Mouse (Mus musculus) midbrain, embryonic 12.5 days (tissue): ENCODE data around the gene Med22. TPM values are rescaled to one million over a fixed set of nuclear protein-coding genes. Genes with fewer than 3 reads are reported as not detected.

Experiments used
- ATAC-seq: fragments of 200-750 bp; cut with Nextera tagmentation; 2 replicates; pipeline ENCODE4 v1.8.0; 2017; ENCODE audit warnings: low read depth, moderate TSS enrichment, moderate library complexity; ENCODE audit not compliant: low FRiP score
- H3K27ac ChIP-seq: fragments of 300-500 bp; sonication (generic); replicated peaks from 2 replicates; pipeline ENCODE4 v1.5.1; 2016; ENCODE audit warnings: mild to moderate bottlenecking
- H3K27me3 ChIP-seq: fragments of 300-500 bp; sonication (generic); 2 replicates; pipeline ENCODE4 v1.6.1; 2016; ENCODE audit warnings: mild to moderate bottlenecking
- H3K36me3 ChIP-seq: fragments of 300-500 bp; sonication (generic); 2 replicates; pipeline ENCODE4 v1.6.1; 2016
- H3K4me1 ChIP-seq: fragments of 300-500 bp; sonication (generic); 2 replicates; pipeline ENCODE4 v1.6.1; 2016
- H3K4me2 ChIP-seq: fragments of 300-500 bp; sonication (generic); replicated peaks from 2 replicates; pipeline ENCODE4 v1.6.1; 2016; ENCODE audit warnings: mild to moderate bottlenecking, moderate library complexity
- H3K4me3 ChIP-seq: fragments of 300-500 bp; sonication (generic); 2 replicates; pipeline ENCODE4 v1.5.1; 2016; ENCODE audit warnings: mild to moderate bottlenecking
- H3K9ac ChIP-seq: fragments of 300-500 bp; sonication (generic); replicated peaks from 2 replicates; pipeline ENCODE4 v1.6.1; 2016; ENCODE audit warnings: mild to moderate bottlenecking, moderate library complexity
- H3K9me3 ChIP-seq: fragments of 300-500 bp; sonication (generic); 2 replicates; pipeline ENCODE4 v1.6.1; 2016; ENCODE audit warnings: mild to moderate bottlenecking
- WGBS: fragments of 180-500 bp; shearing (Covaris S2); methylation state at CpG from one replicate; pipeline ENCODE4 v1.1.7; 2016; 5-methylcytosine and 5-hydroxymethylcytosine counted together
- polyA plus RNA-seq: library from polyadenylated mRNA; unstranded; fragments of >200 nt; fragmentation: Nextera tagmentation; extraction: Ambion mirVana; gene quantifications from 2 replicates; pipeline ENCODE4 v1.2.1, GENCODE M21; 2016

Med22 gene
- polyA plus RNA-seq, 1 experiment from 2014 or later: 129 TPM

- H3K27ac ChIP-seq: no peak overlapping the region
- H3K4me2 ChIP-seq: peak overlapping the region; percentile 90; the same call in 1 of the 2 replicates
- H3K4me3 ChIP-seq: no peak overlapping the region
- peaks cover 48% of the 10 kb centered on the region for H3K36me3 ChIP-seq
- no peak overlapping the region for H3K9ac ChIP-seq
- no peak for ATAC-seq
- H3K27me3 ChIP-seq: no peaks in the 10 kb centered on the region
- no peaks in the 10 kb centered on the region for H3K9me3 ChIP-seq
- WGBS: 68% methylated on average over 8 of the region's 8 CpGs
- peaks cover 50% of the 10 kb centered on the region for H3K4me1 ChIP-seq
Measured at GRCm38 (mm10) chr2:26914148-26914941, 3.9 kb upstream of the Med22 start.

- H3K4me2 ChIP-seq: no peak overlapping the region
- no peak overlapping the region for H3K27ac ChIP-seq
- 90% methylated on average over 17 of the region's 17 CpGs for WGBS
- no peak for ATAC-seq
- no peaks in the 10 kb centered on the region for H3K27me3 ChIP-seq
- H3K4me3 ChIP-seq: no peak overlapping the region
- H3K36me3 ChIP-seq: peaks cover 40% of the 10 kb centered on the region
- H3K9me3 ChIP-seq: no peaks in the 10 kb centered on the region
- H3K4me1 ChIP-seq: peaks cover 57% of the 10 kb centered on the region
- no peak overlapping the region for H3K9ac ChIP-seq
Measured at GRCm38 (mm10) chr2:26913416-26914147, 3.1 kb upstream of the Med22 start.

- Histone ChIP-seq H3K4me3 (peak overlapping the region; percentile 89), H3K27me3 (no peaks in the 10 kb centered on the region), H3K9me3 (no peaks in the 10 kb centered on the region), H3K27ac (no peak overlapping the region), H3K4me1 (peaks cover 64% of the 10 kb centered on the region), H3K4me2 (peak overlapping the region; percentile 100), H3K36me3 (peaks cover 42% of the 10 kb centered on the region), H3K9ac (peak overlapping the region; percentile 98)
- WGBS: 76% methylated on average over 5 of the region's 5 CpGs
- no peak for ATAC-seq
Measured at GRCm38 (mm10) chr2:26912253-26912770, 1.8 kb upstream of the Med22 start.

- H3K36me3 ChIP-seq: peaks cover 52% of the 10 kb centered on the region
- under 1% methylated on average over 37 of the region's 37 CpGs for WGBS
- peak overlapping the region; percentile 89 for H3K4me3 ChIP-seq
- H3K27ac ChIP-seq: peak overlapping the region; percentile 95
- peak overlapping the region; percentile 98 for H3K9ac ChIP-seq
- H3K9me3 ChIP-seq: no peaks in the 10 kb centered on the region
- peaks cover 56% of the 10 kb centered on the region for H3K4me1 ChIP-seq
- peak overlapping the region; percentile 100 for H3K4me2 ChIP-seq
- ATAC-seq: peak; percentile 41
- no peaks in the 10 kb centered on the region for H3K27me3 ChIP-seq
Measured at GRCm38 (mm10) chr2:26910994-26911765, 703 bp upstream of the Med22 start.

- Histone ChIP-seq H3K9ac (peak overlapping the region; percentile 84), H3K4me3 (peak overlapping the region; percentile 89), H3K36me3 (peaks cover 65% of the 10 kb centered on the region), H3K27me3 (no peaks in the 10 kb centered on the region), H3K4me2 (peak overlapping the region; percentile 72), H3K9me3 (no peaks in the 10 kb centered on the region), H3K4me1 (peaks cover 41% of the 10 kb centered on the region), H3K27ac (0 out of 2 replicates have a peak overlapping the region, but pooled peaks have one; percentile 95)
- no peak for ATAC-seq
Measured at GRCm38 (mm10) chr2:26909387-26909784, 1.1 kb downstream of the Med22 start.

GRCm38 (mm10) chr2:26908710-26909386 is 1.6 kb downstream of the Med22 start:
- H3K4me2 ChIP-seq: peak overlapping the region; percentile 72
- H3K9me3 ChIP-seq: no peaks in the 10 kb centered on the region
- H3K27ac ChIP-seq: no peak overlapping the region
- H3K27me3 ChIP-seq: no peaks in the 10 kb centered on the region
- peaks cover 43% of the 10 kb centered on the region for H3K4me1 ChIP-seq
- peak overlapping the region; percentile 89 for H3K4me3 ChIP-seq
- ATAC-seq: no peak
- WGBS: 83% methylated on average over 18 of the region's 18 CpGs
- peaks cover 61% of the 10 kb centered on the region for H3K36me3 ChIP-seq
- H3K9ac ChIP-seq: peak overlapping the region; percentile 84

DNA sequence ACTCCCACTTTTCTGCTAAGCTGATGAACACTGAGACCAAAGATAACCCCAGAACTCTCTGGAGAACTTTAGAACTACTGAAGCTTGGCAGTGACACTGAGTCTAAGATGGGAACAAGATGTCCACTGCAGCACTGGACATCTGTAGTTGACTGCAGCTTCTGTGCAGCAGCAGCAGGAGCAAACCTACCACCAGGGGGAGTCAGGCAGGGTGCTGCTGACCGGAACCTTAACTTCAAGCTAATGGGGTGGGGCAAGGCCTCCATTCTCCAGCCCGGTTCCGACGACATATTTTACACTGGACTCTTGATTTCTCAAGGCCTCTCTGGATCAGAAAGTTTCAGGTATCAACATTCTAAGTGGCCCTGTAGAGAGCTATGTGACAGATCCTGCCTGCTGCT is 3.4 kb downstream of the Med22 start:
- ATAC-seq: no peak
- Histone ChIP-seq H3K27ac (no peak overlapping the region), H3K4me3 (no peak overlapping the region), H3K27me3 (no peaks in the 10 kb centered on the region), H3K36me3 (peaks cover 43% of the 10 kb centered on the region), H3K9ac (no peak overlapping the region), H3K9me3 (no peaks in the 10 kb centered on the region), H3K4me2 (no peak overlapping the region), H3K4me1 (peaks cover 44% of the 10 kb centered on the region)
- 65% methylated on average over 4 of the region's 4 CpGs for WGBS

DNA sequence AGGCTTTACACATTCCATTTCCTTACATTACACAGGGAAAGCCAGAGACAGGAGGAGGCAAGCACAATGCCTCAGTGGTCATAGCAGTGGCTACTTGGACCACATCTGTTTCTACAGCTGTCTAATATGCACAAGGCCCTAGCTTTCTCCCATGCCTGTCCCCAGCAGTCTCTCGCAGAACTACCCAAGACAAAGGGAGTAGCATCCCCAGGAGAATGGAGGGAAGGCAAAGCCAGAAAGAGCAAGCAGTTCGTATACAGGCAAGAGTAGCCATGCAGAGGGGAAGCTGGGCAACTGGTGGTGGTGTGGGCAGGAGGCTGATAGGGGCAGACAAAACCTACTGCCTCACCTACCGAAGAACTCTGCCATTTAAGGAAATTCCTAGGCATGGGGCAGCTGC is 4.0 kb downstream of the Med22 start:
- Histone ChIP-seq H3K4me3 (no peak overlapping the region), H3K4me2 (no peak overlapping the region), H3K36me3 (peaks cover 37% of the 10 kb centered on the region), H3K27me3 (no peaks in the 10 kb centered on the region), H3K9me3 (no peaks in the 10 kb centered on the region), H3K9ac (no peak overlapping the region), H3K27ac (no peak overlapping the region), H3K4me1 (peaks cover 44% of the 10 kb centered on the region)
- 89% methylated on average over 3 of the region's 3 CpGs for WGBS
- ATAC-seq: no peak

GRCm38 (mm10) chr2:26905936-26906335 is 4.5 kb downstream of the Med22 start:
- no peak for ATAC-seq
- Histone ChIP-seq H3K27me3 (no peaks in the 10 kb centered on the region), H3K27ac (no peak overlapping the region), H3K36me3 (peaks cover 36% of the 10 kb centered on the region), H3K9me3 (no peaks in the 10 kb centered on the region), H3K4me3 (no peak overlapping the region), H3K9ac (0 out of 2 replicates have a peak overlapping the region, but pooled peaks have one; percentile 6), H3K4me1 (peaks cover 48% of the 10 kb centered on the region), H3K4me2 (no peak overlapping the region)
- 83% methylated on average over 2 of the region's 2 CpGs for WGBS

DNA sequence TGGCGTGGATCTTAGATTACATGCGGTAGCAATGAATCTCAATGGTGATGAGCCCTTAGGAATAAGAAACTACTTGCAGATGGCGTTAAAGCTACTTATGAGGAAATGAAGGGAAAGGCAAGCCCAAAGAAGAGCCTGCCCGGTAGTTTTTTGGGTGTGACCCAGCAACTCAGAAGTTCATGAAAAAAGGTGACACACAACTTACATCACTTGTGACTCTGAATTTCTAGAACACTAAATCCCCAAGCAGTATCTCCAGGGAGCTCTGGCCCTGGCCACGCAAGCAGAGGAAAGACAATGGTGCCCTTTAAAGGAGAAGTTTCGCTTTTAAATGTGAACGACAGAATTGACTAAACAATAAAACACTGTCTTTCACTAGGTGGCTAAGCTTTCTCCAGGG is 7.2 kb downstream of the Med22 start:
- Histone ChIP-seq H3K36me3 (peaks cover 56% of the 10 kb centered on the region), H3K4me1 (peaks cover 34% of the 10 kb centered on the region), H3K9me3 (no peaks in the 10 kb centered on the region), H3K4me3 (peak overlapping the region; percentile 85), H3K4me2 (peak overlapping the region; percentile 83), H3K27ac (peak overlapping the region; percentile 84), H3K27me3 (no peaks in the 10 kb centered on the region), H3K9ac (peak overlapping the region; percentile 63)
- WGBS: 10% methylated on average over 7 of the region's 7 CpGs
- ATAC-seq: no peak
